Mouse (Mus musculus): ENCODE results near the gene Sec31a.

Gene Sec31a

GRCm38 (mm10) chr5:100349287-100350215 is 66.5 kb downstream of the Sec31a start:
- no peak for DNase-seq (ENCODE audit: extremely low spot score)

GRCm38 (mm10) chr5:100345118-100345517 is 70.9 kb downstream of the Sec31a start:
- DNase-seq (ENCODE audit: extremely low spot score) = no peak

GRCm38 (mm10) chr5:100343087-100343486 is 72.9 kb downstream of the Sec31a start:
- DNase-seq (ENCODE audit: extremely low spot score) = peak; percentile 70

- DNase-seq (ENCODE audit: extremely low spot score) = no peak
Observed at GRCm38 (mm10) chr5:100342422-100342821, 73.6 kb downstream of the Sec31a start.

- DNase-seq (ENCODE audit: extremely low spot score) = no peak
Observed at GRCm38 (mm10) chr5:100341042-100341441, 75.0 kb downstream of the Sec31a start.

GRCm38 (mm10) chr5:100337852-100338251 is 78.2 kb downstream of the Sec31a start:
- DNase-seq (ENCODE audit: extremely low spot score) = no peak

GRCm38 (mm10) chr5:100336876-100337275 is 79.2 kb downstream of the Sec31a start:
- DNase-seq (ENCODE audit: extremely low spot score) = no peak

- no peak for DNase-seq (ENCODE audit: extremely low spot score)
Observed at GRCm38 (mm10) chr5:100335581-100336080, 80.4 kb downstream of the Sec31a start.

- DNase-seq (ENCODE audit: extremely low spot score) = no peak
Observed at GRCm38 (mm10) chr5:100334686-100335085, 81.3 kb downstream of the Sec31a start.

- DNase-seq (ENCODE audit: extremely low spot score) = no peak
Observed at GRCm38 (mm10) chr5:100333607-100334380, 82.2 kb downstream of the Sec31a start.

GRCm38 (mm10) chr5:100332300-100333004 is 83.6 kb downstream of the Sec31a start:
- no peak for DNase-seq (ENCODE audit: extremely low spot score)

GRCm38 (mm10) chr5:100331636-100332035 is 84.4 kb downstream of the Sec31a start:
- DNase-seq (ENCODE audit: extremely low spot score) = no peak

- peak; percentile 81 for DNase-seq (ENCODE audit: extremely low spot score)
Observed at GRCm38 (mm10) chr5:100322081-100322480, 94.0 kb downstream of the Sec31a start.

GRCm38 (mm10) chr5:100317842-100318241 is 98.2 kb downstream of the Sec31a start:
- no peak for DNase-seq (ENCODE audit: extremely low spot score)

- DNase-seq (ENCODE audit: extremely low spot score) = no peak
Observed at GRCm38 (mm10) chr5:100317010-100317409, 99.0 kb downstream of the Sec31a start.

- DNase-seq (ENCODE audit: extremely low spot score) = no peak
Observed at GRCm38 (mm10) chr5:100315646-100316045, 100.4 kb downstream of the Sec31a start.

GRCm38 (mm10) chr5:100312391-100312790 is 103.6 kb downstream of the Sec31a start:
- no peak for DNase-seq (ENCODE audit: extremely low spot score)
